Comparison of ENCODE assay signal across 28 mouse cellular contexts in the genomic region with DNA sequence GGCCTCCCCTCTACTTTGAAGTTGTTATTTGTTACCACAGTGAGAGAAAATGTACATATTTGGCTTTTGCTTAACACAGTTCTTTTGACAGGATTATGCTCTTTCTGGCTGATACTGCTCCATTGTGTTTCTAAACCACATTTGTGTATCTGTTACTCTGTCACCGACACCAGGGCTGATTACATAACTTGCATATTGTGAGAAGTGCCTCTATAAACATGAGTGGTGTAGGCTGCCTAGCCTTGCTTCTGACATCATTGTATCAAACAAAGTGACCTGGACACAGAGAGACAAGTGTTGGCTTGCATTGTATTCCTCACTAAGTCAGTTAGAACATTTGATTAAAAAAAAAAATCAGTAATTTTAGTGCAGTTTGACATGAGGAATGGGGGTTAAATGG. TPM values are rescaled to one million over a fixed set of nuclear protein-coding genes. Genes with fewer than 3 reads are reported as not detected.
"Had no signal": no experiment of that assay in that cellular context is flagged by ENCODE, and none has a peak within 500 bp of the region (broad histone marks: within the 10 kb centered on the region; RNA-seq: fewer than 3 reads in every experiment).

No protein-coding gene starts in this region.

- ATAC-seq: inflammation-experienced regulatory T-cells, adult 6 months; midbrain, embryonic 13.5 days; midbrain, embryonic 16.5 days had no signal

- DNase-seq: lung, postnatal 14 days; retina, postnatal 1 day; right cerebral cortex, postnatal 25 days; thymus, adult 2 months; thymus, postnatal 14 days; thymus, postnatal 4 days had no signal

- H3K4me1 ChIP-seq: midbrain, embryonic 10.5 days; midbrain, embryonic 13.5 days; neural tube, embryonic 13.5 days had no signal

- H3K9me3 ChIP-seq: lung, embryonic 15.5 days; megakaryocyte, embryonic 14.5 days; midbrain, embryonic 10.5 days; midbrain, embryonic 13.5 days; neural tube, embryonic 13.5 days had no signal

- H3K4me3 ChIP-seq: lung, embryonic 15.5 days; megakaryocyte, embryonic 14.5 days; midbrain, embryonic 10.5 days; midbrain, embryonic 13.5 days; myocyte; neural tube, embryonic 13.5 days had no signal

- H3K4me2 ChIP-seq: lung, embryonic 15.5 days; midbrain, embryonic 13.5 days; neural tube, embryonic 13.5 days had no signal

- H3K9ac ChIP-seq: liver, embryonic 14.5 days; lung, embryonic 15.5 days; midbrain, embryonic 13.5 days; neural tube, embryonic 13.5 days had no signal

- H3K27me3 ChIP-seq: lung, embryonic 15.5 days; megakaryocyte, embryonic 14.5 days; midbrain, embryonic 13.5 days; neural tube, embryonic 13.5 days had no signal

- H3K27ac ChIP-seq: kidney, postnatal 0 days; liver, embryonic 14.5 days; lung, embryonic 15.5 days; midbrain, embryonic 10.5 days; midbrain, embryonic 13.5 days; neural tube, embryonic 13.5 days; stomach, postnatal 0 days had no signal

RNA-seq across cellular contexts. Expression of a gene that starts 18.3 kb away (rescaled TPM):
- total RNA-seq: layer of hippocampus, postnatal 25 days; monocyte, adult 5-6 weeks had no signal
- polyA plus RNA-seq: inflammation-experienced regulatory T-cells, adult 6 months; kidney, embryonic 14.5 days; limb, embryonic 11.5 days; lung, embryonic 15.5 days; midbrain, embryonic 13.5 days; midbrain, embryonic 16.5 days; myocyte; neural tube, embryonic 13.5 days; stomach, embryonic 14.5 days; stomach, postnatal 0 days had no signal

RNA-seq across cellular contexts. Expression of a gene that starts 25.3 kb away (rescaled TPM):
- total RNA-seq: layer of hippocampus, postnatal 25 days; left cerebral cortex, adult 18-20 months; left cerebral cortex, postnatal 36 days; monocyte, adult 5-6 weeks had no signal
- polyA plus RNA-seq: inflammation-experienced regulatory T-cells, adult 6 months; intestine, embryonic 16.5 days; kidney, embryonic 14.5 days; limb, embryonic 11.5 days; lung, embryonic 15.5 days; midbrain, embryonic 13.5 days; midbrain, embryonic 16.5 days; myocyte; neural tube, embryonic 13.5 days; stomach, postnatal 0 days had no signal

RNA-seq across cellular contexts. Expression of a gene that starts 44.7 kb away (rescaled TPM):
- total RNA-seq: layer of hippocampus, postnatal 25 days; left cerebral cortex, adult 18-20 months; left cerebral cortex, postnatal 10 days; left cerebral cortex, postnatal 36 days; monocyte, adult 5-6 weeks; neutrophil, adult 5-6 weeks had no signal
- polyA plus RNA-seq: inflammation-experienced regulatory T-cells, adult 6 months; intestine, embryonic 16.5 days; kidney, embryonic 14.5 days; kidney, postnatal 0 days; limb, embryonic 11.5 days; limb, embryonic 14.5 days; liver, embryonic 14.5 days; lung, embryonic 15.5 days; midbrain, embryonic 10.5 days; midbrain, embryonic 13.5 days; midbrain, embryonic 16.5 days; myocyte; neural tube, embryonic 13.5 days; stomach, embryonic 14.5 days; stomach, postnatal 0 days; thymus, adult 2 months had no signal
